Comparison of ENCODE assay signal across 18 mouse cellular contexts in the genomic region with DNA sequence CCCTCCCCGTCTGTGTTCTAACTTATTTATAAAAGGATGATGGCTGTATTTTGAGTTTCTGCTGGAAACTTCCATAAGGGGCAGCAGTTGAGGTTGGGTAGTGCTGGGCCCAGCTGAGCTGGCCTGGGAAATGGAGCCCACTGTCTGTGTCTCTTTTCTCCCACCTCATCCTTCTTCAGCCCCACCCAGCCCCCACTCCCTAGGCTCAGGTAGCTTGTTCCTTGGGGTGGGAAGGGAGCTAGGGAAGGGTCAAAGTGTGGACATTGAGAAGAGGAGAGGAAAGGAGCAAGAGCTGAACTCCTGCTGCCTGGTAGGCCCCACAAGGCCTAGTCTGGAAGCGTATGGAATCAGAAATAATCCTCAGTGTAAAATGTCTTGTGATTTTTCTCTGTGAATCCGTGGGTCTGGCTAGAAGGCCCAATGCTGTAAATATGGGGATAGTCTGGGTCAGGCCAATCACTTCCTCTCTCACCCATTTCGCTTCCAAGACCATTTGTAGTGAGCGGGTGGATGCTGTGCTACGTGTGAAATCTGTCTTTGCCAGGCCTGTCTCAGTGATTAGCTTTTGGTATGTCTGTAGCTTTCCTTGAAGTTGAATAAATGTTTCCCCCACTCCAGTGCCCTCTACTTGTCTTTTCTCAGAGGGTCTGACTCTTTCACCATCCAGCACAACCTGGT. TPM values are rescaled to one million over a fixed set of nuclear protein-coding genes. Genes with fewer than 3 reads are reported as not detected.
A peak's percentile ranks its signal among the peaks of the same experiment; 100 is the strongest.
DNase-seq lines count a peak whose midpoint lies in the region; ATAC-seq and TF ChIP-seq lines count a peak whose summit lies in the region.
"Had no signal": no experiment of that assay in that cellular context is flagged by ENCODE, and none has a peak within 500 bp of the region (broad histone marks: within the 10 kb centered on the region; RNA-seq: fewer than 3 reads in every experiment).

No protein-coding gene starts in this region.

- ATAC-seq in hindbrain, embryonic 13.5 days (ENCODE audit: low FRiP score) = no peak
- no peak for ATAC-seq in intestine, postnatal 0 days
- no peak for ATAC-seq in neural tube, embryonic 15.5 days (ENCODE audit: low FRiP score)
- no peak for ATAC-seq in midbrain, postnatal 0 days (ENCODE audit: low FRiP score)
- ATAC-seq: liver, postnatal 0 days had no signal

- H3K27ac ChIP-seq in hindbrain, embryonic 13.5 days = peak overlapping the region; percentile 100
- peak overlapping the region; percentile 21; the same call in 1 of the 2 replicates for H3K27ac ChIP-seq in intestine, postnatal 0 days (ENCODE audit: low read depth, low read length)
- H3K27ac ChIP-seq in neural tube, embryonic 15.5 days (replicated peaks) = peak overlapping the region; percentile 99
- no peak overlapping the region for H3K27ac ChIP-seq in midbrain, postnatal 0 days (ENCODE audit: low read depth, low read length)
- H3K27ac ChIP-seq: embryonic facial prominence, embryonic 13.5 days; limb, embryonic 13.5 days; midbrain, embryonic 10.5 days had no signal

- no peaks in the 10 kb centered on the region for H3K36me3 ChIP-seq in hindbrain, embryonic 13.5 days
- H3K36me3 ChIP-seq in intestine, postnatal 0 days (ENCODE audit: control insufficient read depth, insufficient read depth) = no peaks in the 10 kb centered on the region
- no peaks in the 10 kb centered on the region for H3K36me3 ChIP-seq in neural tube, embryonic 15.5 days
- no peaks in the 10 kb centered on the region for H3K36me3 ChIP-seq in midbrain, postnatal 0 days (ENCODE audit: insufficient read depth, low read length)
- H3K36me3 ChIP-seq: embryonic facial prominence, embryonic 13.5 days; G1E; limb, embryonic 13.5 days; midbrain, embryonic 10.5 days had no signal

- peak; percentile 24 for DNase-seq in kidney, adult 9 months
- no peak for DNase-seq in kidney, postnatal 10 days
- DNase-seq in frontal cortex, postnatal 25 days (ENCODE audit: low spot score in 2 of 2) = no peak
- no peak for DNase-seq in spleen, postnatal 14 days (ENCODE audit: low spot score in 2 of 2)
- no peak for DNase-seq in midbrain, postnatal 0 days (ENCODE audit: low spot score)
- DNase-seq: adrenal gland, postnatal 10 days; cerebellum, postnatal 25 days; heart, adult 11 months; liver, postnatal 0 days had no signal

- WGBS in hindbrain, embryonic 13.5 days = 27% methylated on average over 6 of the region's 6 CpGs
- 63% methylated on average over 6 of the region's 6 CpGs for WGBS in intestine, postnatal 0 days
- WGBS in neural tube, embryonic 15.5 days = 13% methylated on average over 6 of the region's 6 CpGs
- WGBS in midbrain, postnatal 0 days = 50% methylated on average over 6 of the region's 6 CpGs

- peak overlapping the region; percentile 57 for H3K4me3 ChIP-seq in hindbrain, embryonic 13.5 days
- 0 out of 2 replicates have a peak overlapping the region, but pooled peaks have one; percentile 3 for H3K4me3 ChIP-seq in intestine, postnatal 0 days (ENCODE audit: low read depth, low read length)
- peak overlapping the region; percentile 60 for H3K4me3 ChIP-seq in neural tube, embryonic 15.5 days (replicated peaks)
- no peak overlapping the region for H3K4me3 ChIP-seq in midbrain, postnatal 0 days (ENCODE audit: low read depth, low read length)
- H3K4me3 ChIP-seq: embryonic facial prominence, embryonic 13.5 days; limb, embryonic 13.5 days; midbrain, embryonic 10.5 days had no signal

- H3K9ac ChIP-seq in hindbrain, embryonic 13.5 days = peak overlapping the region; percentile 99
- peak overlapping the region; percentile 55; the same call in 1 of the 2 replicates for H3K9ac ChIP-seq in intestine, postnatal 0 days (ENCODE audit: low read depth, low read length)
- H3K9ac ChIP-seq in neural tube, embryonic 15.5 days (replicated peaks) = peak overlapping the region; percentile 83
- no peak overlapping the region for H3K9ac ChIP-seq in midbrain, postnatal 0 days (replicated peaks; ENCODE audit: low read length, poor library complexity, severe bottlenecking)
- H3K9ac ChIP-seq: embryonic facial prominence, embryonic 13.5 days; limb, embryonic 13.5 days; liver, postnatal 0 days had no signal

- peaks cover 99% of the 10 kb centered on the region for H3K27me3 ChIP-seq in hindbrain, embryonic 13.5 days
- H3K27me3 ChIP-seq in intestine, postnatal 0 days (replicated peaks; ENCODE audit: control insufficient read depth, insufficient read depth, low read length) = peaks cover 67% of the 10 kb centered on the region
- H3K27me3 ChIP-seq in neural tube, embryonic 15.5 days (replicated peaks) = no peaks in the 10 kb centered on the region
- peaks cover 98% of the 10 kb centered on the region for H3K27me3 ChIP-seq in midbrain, postnatal 0 days (ENCODE audit: insufficient read depth, low read length)

- no peaks in the 10 kb centered on the region for H3K9me3 ChIP-seq in hindbrain, embryonic 13.5 days
- no peaks in the 10 kb centered on the region for H3K9me3 ChIP-seq in intestine, postnatal 0 days (ENCODE audit: control insufficient read depth)
- H3K9me3 ChIP-seq in neural tube, embryonic 15.5 days (replicated peaks) = no peaks in the 10 kb centered on the region
- H3K9me3 ChIP-seq in midbrain, postnatal 0 days (ENCODE audit: low read length) = no peaks in the 10 kb centered on the region
- H3K9me3 ChIP-seq: embryonic facial prominence, embryonic 13.5 days; limb, embryonic 13.5 days; midbrain, embryonic 10.5 days had no signal

- TF ChIP-seq CTCF in intestine, postnatal 0 days (IDR thresholded peaks at IDR 0.05; ENCODE audit: low read depth) = no peak
- TF ChIP-seq CTCF in midbrain, postnatal 0 days (IDR thresholded peaks at IDR 0.05) = no peak

- H3K4me2 ChIP-seq in hindbrain, embryonic 13.5 days = peak overlapping the region; percentile 83
- peak overlapping the region; percentile 63 for H3K4me2 ChIP-seq in intestine, postnatal 0 days (replicated peaks; ENCODE audit: low read depth)
- H3K4me2 ChIP-seq in neural tube, embryonic 15.5 days = peak overlapping the region; percentile 87
- no peak overlapping the region for H3K4me2 ChIP-seq in midbrain, postnatal 0 days (ENCODE audit: low read depth, low read length, poor library complexity, severe bottlenecking)
- H3K4me2 ChIP-seq: embryonic facial prominence, embryonic 13.5 days had no signal

- peaks cover 14% of the 10 kb centered on the region for H3K4me1 ChIP-seq in hindbrain, embryonic 13.5 days (replicated peaks)
- no peaks in the 10 kb centered on the region for H3K4me1 ChIP-seq in intestine, postnatal 0 days (replicated peaks; ENCODE audit: control insufficient read depth, insufficient read depth, low read length)
- peaks cover 89% of the 10 kb centered on the region for H3K4me1 ChIP-seq in neural tube, embryonic 15.5 days
- no peaks in the 10 kb centered on the region for H3K4me1 ChIP-seq in midbrain, postnatal 0 days (ENCODE audit: insufficient read depth, low read length)

RNA-seq across cellular contexts. Expression of gene Hoxb5, which starts 2.5 kb away (rescaled TPM):
- 196 and 216 TPM in 2 replicates for polyA plus RNA-seq in hindbrain, embryonic 13.5 days (2015; fragmentation: Nextera tagmentation; extraction: Ambion mirVana)
- polyA plus RNA-seq in intestine, postnatal 0 days (2015; fragmentation: Nextera tagmentation; extraction: Ambion mirVana) = 14.7 and 15.8 TPM in 2 replicates
- 39.5 and 106 TPM in 2 replicates for polyA plus RNA-seq in neural tube, embryonic 15.5 days (2015; fragmentation: Nextera tagmentation; extraction: Ambion mirVana)
- total RNA-seq in midbrain, postnatal 0 days (2014; rRNA removed) = 1.5 TPM in 1 of 2 replicates, not detected in the other
- not detected in 2 replicates for polyA plus RNA-seq in midbrain, postnatal 0 days (2015; fragmentation: Nextera tagmentation; extraction: Ambion mirVana)
- polyA plus RNA-seq: forebrain, embryonic 11.5 days; midbrain, embryonic 10.5 days had no signal

RNA-seq across cellular contexts. Expression of gene Hoxb4, which starts 12.4 kb away (rescaled TPM):
- 9.5 and 11.3 TPM in 2 replicates for polyA plus RNA-seq in hindbrain, embryonic 13.5 days (2015; fragmentation: Nextera tagmentation; extraction: Ambion mirVana)
- 1.1 and 1.5 TPM in 2 replicates for polyA plus RNA-seq in intestine, postnatal 0 days (2015; fragmentation: Nextera tagmentation; extraction: Ambion mirVana)
- polyA plus RNA-seq in neural tube, embryonic 15.5 days (2015; fragmentation: Nextera tagmentation; extraction: Ambion mirVana) = 3.7 and 5.0 TPM in 2 replicates
- total RNA-seq in midbrain, postnatal 0 days (2014; rRNA removed) = 0.09 and 0.66 TPM in 2 replicates
- not detected in 2 replicates for polyA plus RNA-seq in midbrain, postnatal 0 days (2015; fragmentation: Nextera tagmentation; extraction: Ambion mirVana)
- total RNA-seq: G1E had no signal
- polyA plus RNA-seq: forebrain, embryonic 11.5 days; midbrain, embryonic 10.5 days had no signal

RNA-seq across cellular contexts. Expression of gene Hoxb6, which starts 13.4 kb away (rescaled TPM):
- 81.9 and 132 TPM in 2 replicates for polyA plus RNA-seq in hindbrain, embryonic 13.5 days (2015; fragmentation: Nextera tagmentation; extraction: Ambion mirVana)
- 5.7 and 6.4 TPM in 2 replicates for polyA plus RNA-seq in intestine, postnatal 0 days (2015; fragmentation: Nextera tagmentation; extraction: Ambion mirVana)
- 109 and 135 TPM in 2 replicates for polyA plus RNA-seq in neural tube, embryonic 15.5 days (2015; fragmentation: Nextera tagmentation; extraction: Ambion mirVana)
- 0.22 TPM in 1 of 2 replicates, not detected in the other for total RNA-seq in midbrain, postnatal 0 days (2014; rRNA removed)
- not detected in 2 replicates for polyA plus RNA-seq in midbrain, postnatal 0 days (2015; fragmentation: Nextera tagmentation; extraction: Ambion mirVana)
- total RNA-seq: G1E had no signal
- polyA plus RNA-seq: forebrain, embryonic 11.5 days; heart, postnatal 0 days; liver, postnatal 0 days; midbrain, embryonic 10.5 days had no signal

RNA-seq across cellular contexts. Expression of gene Hoxb3, which starts 17.5 kb away (rescaled TPM):
- 11.9 and 14.5 TPM in 2 replicates for polyA plus RNA-seq in hindbrain, embryonic 13.5 days (2015; fragmentation: Nextera tagmentation; extraction: Ambion mirVana)
- polyA plus RNA-seq in intestine, postnatal 0 days (2015; fragmentation: Nextera tagmentation; extraction: Ambion mirVana) = 1.1 and 1.3 TPM in 2 replicates
- polyA plus RNA-seq in neural tube, embryonic 15.5 days (2015; fragmentation: Nextera tagmentation; extraction: Ambion mirVana) = 8.0 and 12.6 TPM in 2 replicates
- total RNA-seq in midbrain, postnatal 0 days (2014; rRNA removed) = 0.94 and 9.2 TPM in 2 replicates
- polyA plus RNA-seq in midbrain, postnatal 0 days (2015; fragmentation: Nextera tagmentation; extraction: Ambion mirVana) = not detected in 2 replicates
- polyA plus RNA-seq: embryonic facial prominence, embryonic 13.5 days; forebrain, embryonic 11.5 days; midbrain, embryonic 10.5 days had no signal

RNA-seq across cellular contexts. Expression of gene Hoxb7, which starts 19.2 kb away (rescaled TPM):
- 21.5 and 33.2 TPM in 2 replicates for polyA plus RNA-seq in hindbrain, embryonic 13.5 days (2015; fragmentation: Nextera tagmentation; extraction: Ambion mirVana)
- 7.6 and 8.5 TPM in 2 replicates for polyA plus RNA-seq in intestine, postnatal 0 days (2015; fragmentation: Nextera tagmentation; extraction: Ambion mirVana)
- polyA plus RNA-seq in neural tube, embryonic 15.5 days (2015; fragmentation: Nextera tagmentation; extraction: Ambion mirVana) = 101 and 115 TPM in 2 replicates
- total RNA-seq in midbrain, postnatal 0 days (2014; rRNA removed) = 0.19 TPM in 1 of 2 replicates, not detected in the other
- not detected in 2 replicates for polyA plus RNA-seq in midbrain, postnatal 0 days (2015; fragmentation: Nextera tagmentation; extraction: Ambion mirVana)
- total RNA-seq: G1E had no signal
- polyA plus RNA-seq: forebrain, embryonic 11.5 days; G1E; midbrain, embryonic 10.5 days had no signal

Comparison
In these comparisons a context has a peak if more than half of its experiments do, and no peak if none do; other contexts are left out.
1. RNA of gene Hoxb5, which starts 2.5 kb away (polyA plus RNA-seq): 196 to 216 TPM in hindbrain, embryonic 13.5 days, 39.5 to 106 TPM in neural tube, embryonic 15.5 days and 14.7 to 15.8 TPM in intestine, postnatal 0 days; not detected in midbrain, postnatal 0 days; every median in the first group is over 10 times any median in the second.
2. RNA of gene Hoxb6, which starts 13.4 kb away (polyA plus RNA-seq): 109 to 135 TPM in neural tube, embryonic 15.5 days and 81.9 to 132 TPM in hindbrain, embryonic 13.5 days; 5.7 to 6.4 TPM in intestine, postnatal 0 days and not detected in midbrain, postnatal 0 days; every median in the first group is over 10 times any median in the second.